Mouse (Mus musculus) MEL (cell line): ENCODE data around the gene Acoxl. TPM values are rescaled to one million over a fixed set of nuclear protein-coding genes. Genes with fewer than 3 reads are reported as not detected.

ENCODE experiments used
- DNase-seq: peaks from one replicate; pipeline ENCODE4 v3.0.0; 2011; ENCODE audit warnings: low read depth, low spot score
- H3K27ac ChIP-seq: 2 replicates; pipeline ENCODE4 v1.5.1; 2012; ENCODE audit warnings: low read depth, mild to moderate bottlenecking, control low read depth, low read length, moderate library complexity; ENCODE audit not compliant: control insufficient read depth
- H3K27me3 ChIP-seq, 2 experiments: fragments of 150-350 bp in 1 of 2; sonication (generic) in 1 of 2; 2 replicates each; pipeline ENCODE4 v1.6.1; 2012; ENCODE audit warnings: low read length in 2 of 2, mild to moderate bottlenecking in 2 of 2, improper control_type of control experiment in 1 of 2, moderate library complexity in 1 of 2; ENCODE audit not compliant: insufficient read depth in 2 of 2, control insufficient read depth in 1 of 2
- H3K36me3 ChIP-seq, 2 experiments: 2 replicates each; pipeline ENCODE4 v1.6.1; 2012 to 2014; ENCODE audit warnings: low read length in 2 of 2, improper control_type of control experiment in 1 of 2, inconsistent platforms in 1 of 2, mild to moderate bottlenecking in 1 of 2; ENCODE audit not compliant: insufficient read depth in 2 of 2, control insufficient read depth in 1 of 2
- H3K4me1 ChIP-seq, 2 experiments: fragments of 150-350 bp in 1 of 2; sonication (generic) in 1 of 2; 2 replicates each; pipeline ENCODE4 v1.6.1; 2012; ENCODE audit warnings: low read length in 2 of 2, improper control_type of control experiment in 1 of 2, mild to moderate bottlenecking in 1 of 2; ENCODE audit not compliant: insufficient read depth in 2 of 2, control insufficient read depth in 1 of 2
- H3K4me3 ChIP-seq, 2 experiments: fragments of 150-350 bp in 1 of 2; sonication (generic) in 1 of 2; 2 replicates each; pipeline ENCODE4 v1.5.1; 2012; ENCODE audit warnings: low read depth in 2 of 2, low read length in 2 of 2, mild to moderate bottlenecking in 2 of 2, moderate library complexity in 2 of 2, control low read depth in 1 of 2, improper control_type of control experiment in 1 of 2; ENCODE audit not compliant: control insufficient read depth in 1 of 2, insufficient read depth in 1 of 2
- H3K79me2 ChIP-seq: 2 replicates; pipeline ENCODE4 v1.6.1; 2012; ENCODE audit warnings: mild to moderate bottlenecking, low read length, moderate library complexity; ENCODE audit not compliant: control insufficient read depth, poor library complexity, insufficient read depth
- H3K9ac ChIP-seq: 2 replicates; pipeline ENCODE4 v1.6.1; 2012; ENCODE audit warnings: low read depth, mild to moderate bottlenecking, control low read depth, low read length, moderate library complexity; ENCODE audit not compliant: control insufficient read depth, poor library complexity, severe bottlenecking
- H3K9me3 ChIP-seq: fragments of 150-350 bp; sonication (generic); replicated peaks from 2 replicates; pipeline ENCODE4 v1.6.1; 2012; ENCODE audit warnings: mild to moderate bottlenecking, low read length, improper control_type of control experiment, moderate library complexity; ENCODE audit not compliant: insufficient read depth
- BHLHE40 ChIP-seq: IDR thresholded peaks from 2 replicates; pipeline ENCODE4 v1.6.1; 2012; ENCODE audit warnings: low read depth, mild to moderate bottlenecking, inconsistent platforms, low read length, improper control_type of control experiment, borderline replicate concordance
- CHD1 ChIP-seq: IDR thresholded peaks from 2 replicates; pipeline ENCODE4 v1.6.1; 2012; ENCODE audit warnings: low read depth, mild to moderate bottlenecking, inconsistent platforms, low read length, improper control_type of control experiment
- CHD2 ChIP-seq: IDR thresholded peaks from 2 replicates; pipeline ENCODE4 v1.6.1; 2011; ENCODE audit warnings: low read length, improper control_type of control experiment
- E2F4 ChIP-seq: IDR thresholded peaks from 2 replicates; pipeline ENCODE4 v1.6.1; 2011; ENCODE audit warnings: low read depth, low read length, improper control_type of control experiment, borderline replicate concordance
- ELF1 ChIP-seq: IDR thresholded peaks from 2 replicates; pipeline ENCODE4 v1.6.1; 2014; ENCODE audit warnings: low read depth, mild to moderate bottlenecking, inconsistent platforms, low read length, improper control_type of control experiment, moderate library complexity
- EP300 ChIP-seq, 2 experiments: IDR thresholded peaks; 2 replicates each; pipeline ENCODE4 v1.6.1; 2011; ENCODE audit warnings: improper control_type of control experiment in 2 of 2, low read length in 2 of 2, low read depth in 1 of 2, mild to moderate bottlenecking in 1 of 2
- ETS1 ChIP-seq: IDR thresholded peaks from 2 replicates; pipeline ENCODE4 v1.6.1; 2012; ENCODE audit warnings: low read depth, mild to moderate bottlenecking, inconsistent platforms, low read length, improper control_type of control experiment, moderate library complexity
- MAFK ChIP-seq: IDR thresholded peaks from 2 replicates; pipeline ENCODE4 v1.6.1; 2011; ENCODE audit warnings: low read depth, mild to moderate bottlenecking, low read length, improper control_type of control experiment, borderline replicate concordance
- MAZ ChIP-seq: IDR thresholded peaks from 2 replicates; pipeline ENCODE4 v1.6.1; 2012; ENCODE audit warnings: low read depth, mild to moderate bottlenecking, inconsistent platforms, low read length, improper control_type of control experiment
- MYC ChIP-seq: IDR thresholded peaks from 2 replicates; pipeline ENCODE4 v1.6.1; 2011; ENCODE audit warnings: low read depth, mild to moderate bottlenecking, low read length, improper control_type of control experiment, moderate library complexity
- NRF1 ChIP-seq: IDR thresholded peaks from 2 replicates; pipeline ENCODE4 v1.6.1; 2014; ENCODE audit warnings: low read depth, mild to moderate bottlenecking, inconsistent platforms, low read length, improper control_type of control experiment, moderate library complexity; ENCODE audit not compliant: poor library complexity, insufficient read depth, severe bottlenecking
- POLR2AphosphoS2 ChIP-seq: IDR thresholded peaks from 2 replicates; pipeline ENCODE4 v1.6.1; 2011; ENCODE audit warnings: low read length, improper control_type of control experiment
- POLR2AphosphoS5 ChIP-seq: IDR thresholded peaks from 2 replicates; pipeline ENCODE4 v1.6.1; 2012; ENCODE audit warnings: low read depth, borderline replicate concordance, mild to moderate bottlenecking, inconsistent platforms, low read length, moderate library complexity, mixed read lengths
- RCOR1 ChIP-seq: IDR thresholded peaks from 2 replicates; pipeline ENCODE4 v1.6.1; 2012; ENCODE audit warnings: low read depth, mild to moderate bottlenecking, inconsistent platforms, low read length, improper control_type of control experiment
- SIN3A ChIP-seq: IDR thresholded peaks from 2 replicates; pipeline ENCODE4 v1.6.1; 2012; ENCODE audit warnings: low read length, improper control_type of control experiment, inconsistent platforms
- TBP ChIP-seq: IDR thresholded peaks from 2 replicates; pipeline ENCODE4 v1.8.0; 2011; ENCODE audit warnings: low read depth, low read length, improper control_type of control experiment
- TCF12 ChIP-seq: IDR thresholded peaks from 2 replicates; pipeline ENCODE4 v1.6.1; 2014; ENCODE audit warnings: low read depth, mild to moderate bottlenecking, inconsistent platforms, low read length, improper control_type of control experiment, moderate library complexity
- USF1 ChIP-seq: IDR thresholded peaks from 2 replicates; pipeline ENCODE4 v1.6.1; 2014; ENCODE audit warnings: low read depth, mild to moderate bottlenecking, inconsistent platforms, low read length, improper control_type of control experiment, moderate library complexity
- ZC3H11A ChIP-seq: IDR thresholded peaks from 2 replicates; pipeline ENCODE4 v1.6.1; 2012; ENCODE audit warnings: low read depth, mild to moderate bottlenecking, inconsistent platforms, low read length, improper control_type of control experiment
- ZMIZ1 ChIP-seq: IDR thresholded peaks from 2 replicates; pipeline ENCODE4 v1.6.1; 2012; ENCODE audit warnings: low read depth, mild to moderate bottlenecking, inconsistent platforms, low read length, improper control_type of control experiment, moderate library complexity
- polyA plus RNA-seq, 2 experiments: library from polyadenylated mRNA; stranded (reverse) in 1 of 2; unstranded in 1 of 2; fragments of >175 nt in 1 of 2; fragments of >200 nt in 1 of 2; gene quantifications; 2 replicates each; pipeline versions ENCODE4 v1.2.1 to v1.2.4; 2012; ENCODE audit warnings: low replicate concordance in 2 of 2, low read depth in 1 of 2; ENCODE audit not compliant: insufficient read length in 2 of 2, insufficient read depth in 1 of 2, missing spikeins in 1 of 2
- total RNA-seq: library from RNA; depleted of rRNA; stranded (reverse); fragments of 300-350 nt; gene quantifications from 2 replicates; pipeline ENCODE4 v1.2.3, GENCODE M21; 2012

Gene Acoxl
- total and polyA plus RNA-seq, 3 experiments: 0.31 to 0.39 TPM; not detected in 1

DNA sequence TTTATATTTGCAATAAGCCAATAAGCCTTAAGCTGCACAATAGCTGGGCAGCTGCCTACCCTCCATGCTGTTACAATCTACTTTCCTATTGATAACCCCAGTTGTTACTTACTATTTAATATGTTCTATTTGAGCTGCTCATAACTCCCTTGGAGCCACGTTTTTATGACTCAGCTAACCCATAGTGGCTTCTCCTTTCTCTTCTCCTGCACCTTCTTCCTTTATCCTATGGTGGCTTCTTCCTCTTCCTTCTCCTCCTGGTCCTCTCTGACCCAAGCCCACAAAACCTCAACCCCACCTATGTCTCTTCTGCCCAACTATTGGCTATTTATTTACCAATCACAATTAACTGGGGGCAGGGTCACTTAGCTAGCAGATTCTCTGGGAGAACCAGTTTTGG is 7.9 kb downstream of the Acoxl start:
- Histone ChIP-seq H3K27ac (no peak overlapping the region), H3K27me3 (peaks cover under 1 to 7% of the 10 kb centered on the region in 2 experiments; a peak in 3 of 4 replicates), H3K36me3 (peaks cover 0 to 13% of the 10 kb centered on the region in 2 experiments; a peak in 2 of 4 replicates), H3K4me1 (peaks cover 0 to 8% of the 10 kb centered on the region in 2 experiments; a peak in 2 of 4 replicates), H3K9me3 (no peaks in the 10 kb centered on the region), H3K79me2 (no peaks in the 10 kb centered on the region), H3K9ac (no peak overlapping the region), H3K4me3 (no peak overlapping the region)
- DNase-seq: peak; percentile 32
- TF ChIP-seq SIN3A (no peak), ZC3H11A (no peak), RCOR1 (no peak), ELF1 (no peak), ETS1 (no peak), EP300 (IDR thresholded peaks at IDR 0.05; ENCODE audit: low read depth in 1 of 2, low read length in 2 of 2) (no peak), CHD2 (no peak), E2F4 (no peak), MAZ (no peak), CHD1 (no peak), TBP (no peak), MYC (0 out of 2 replicates have a peak, but pooled peaks have one; percentile 33), POLR2AphosphoS5 (no peak), ZMIZ1 (no peak), MAFK (no peak), BHLHE40 (peak; percentile 84; the same call in 1 of the 2 replicates), TCF12 (no peak)

DNA sequence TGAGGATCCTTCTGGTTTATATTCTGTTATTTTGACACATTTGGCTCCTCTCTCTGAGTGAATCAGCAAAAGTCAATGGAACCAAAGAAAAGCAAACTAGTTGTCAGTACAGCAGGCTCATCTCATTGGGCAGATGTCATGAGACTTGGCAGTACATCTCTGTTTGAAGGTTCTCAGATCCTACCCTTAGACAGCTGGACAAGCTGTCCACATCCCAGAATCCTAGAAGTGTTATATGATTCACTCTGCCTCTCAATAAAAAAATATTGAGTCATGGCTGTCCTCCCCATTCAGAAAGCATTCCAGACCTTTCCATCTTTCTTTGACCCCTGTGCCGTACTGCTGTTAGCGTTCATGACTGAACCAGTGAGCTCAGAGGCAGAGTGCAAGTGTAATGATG is 11.7 kb downstream of the Acoxl start:
- peaks cover 0 to 8% of the 10 kb centered on the region in 2 experiments; a peak in 2 of 4 replicates for H3K4me1 ChIP-seq
- H3K27me3 ChIP-seq: peaks cover 0 to 4% of the 10 kb centered on the region in 2 experiments; a peak in 2 of 4 replicates
- H3K4me3 ChIP-seq: no peak overlapping the region
- H3K9ac ChIP-seq: no peak overlapping the region
- DNase-seq: no peak
- H3K79me2 ChIP-seq: no peaks in the 10 kb centered on the region
- peaks cover 0 to 5% of the 10 kb centered on the region in 2 experiments; a peak in 2 of 4 replicates for H3K36me3 ChIP-seq
- TF ChIP-seq ETS1 (no peak), TCF12 (no peak), USF1 (no peak), NRF1 (no peak), MYC (no peak), POLR2AphosphoS2 (no peak), EP300 (IDR thresholded peaks at IDR 0.05; ENCODE audit: low read depth in 1 of 2, low read length in 2 of 2) (no peak)
- TF ChIP-seq, all 39 proteins: peak for 0
- Histone ChIP-seq H3K27ac (no peak overlapping the region), H3K9me3 (no peaks in the 10 kb centered on the region)
